Mouse (Mus musculus) right cerebral cortex, adult 18-20 months (tissue): Measurements from ENCODE around the gene Hrasls5.
A peak's percentile ranks its signal among the peaks of the same experiment; 100 is the strongest.

Source experiments
- DNase-seq: peaks from one replicate; pipeline ENCODE4 v3.0.0; 2022; ENCODE audit warnings: mixed read lengths

Gene Hrasls5

GRCm38 (mm10) chr19:7611942-7612757, at the start of gene Hrasls5:
Hrasls5 (plus strand) TSS chr19:7612541.
- DNase-seq = peak; percentile 80

GRCm38 (mm10) chr19:7562601-7563129, 49.7 kb upstream of the Hrasls5 start:
- peak; percentile 17 for DNase-seq

GRCm38 (mm10) chr19:7563676-7564075, 48.7 kb upstream of the Hrasls5 start:
- DNase-seq = no peak

- no peak for DNase-seq
Observed at GRCm38 (mm10) chr19:7564457-7564856, 47.9 kb upstream of the Hrasls5 start.

GRCm38 (mm10) chr19:7566826-7567225, 45.5 kb upstream of the Hrasls5 start:
- DNase-seq = peak; percentile 42

GRCm38 (mm10) chr19:7568364-7568763, 44.0 kb upstream of the Hrasls5 start:
- DNase-seq = no peak

- DNase-seq = no peak
Observed at GRCm38 (mm10) chr19:7569650-7570049, 42.7 kb upstream of the Hrasls5 start.

GRCm38 (mm10) chr19:7576180-7576579, 36.2 kb upstream of the Hrasls5 start:
- no peak for DNase-seq

GRCm38 (mm10) chr19:7577710-7578109, 34.6 kb upstream of the Hrasls5 start:
- DNase-seq = no peak

GRCm38 (mm10) chr19:7581042-7581441, 31.3 kb upstream of the Hrasls5 start:
- no peak for DNase-seq

- DNase-seq = no peak
Observed at GRCm38 (mm10) chr19:7583101-7583500, 29.2 kb upstream of the Hrasls5 start.

- DNase-seq = no peak
Observed at GRCm38 (mm10) chr19:7583599-7583998, 28.7 kb upstream of the Hrasls5 start.

GRCm38 (mm10) chr19:7585279-7585678, 27.1 kb upstream of the Hrasls5 start:
- no peak for DNase-seq

GRCm38 (mm10) chr19:7585764-7586163, 26.6 kb upstream of the Hrasls5 start:
- no peak for DNase-seq

GRCm38 (mm10) chr19:7590795-7591194, 21.5 kb upstream of the Hrasls5 start:
- DNase-seq = no peak

- DNase-seq = no peak
Observed at GRCm38 (mm10) chr19:7592018-7592417, 20.3 kb upstream of the Hrasls5 start.

- DNase-seq = peak; percentile 61
Observed at GRCm38 (mm10) chr19:7595534-7595933, 16.8 kb upstream of the Hrasls5 start.

GRCm38 (mm10) chr19:7598481-7598880, 13.9 kb upstream of the Hrasls5 start:
- no peak for DNase-seq

GRCm38 (mm10) chr19:7601551-7601950, 10.8 kb upstream of the Hrasls5 start:
- DNase-seq = no peak

- no peak for DNase-seq
Observed at GRCm38 (mm10) chr19:7604107-7604506, 8.2 kb upstream of the Hrasls5 start.

- no peak for DNase-seq
Observed at GRCm38 (mm10) chr19:7605013-7605412, 7.3 kb upstream of the Hrasls5 start.

- peak; percentile 62 for DNase-seq
Observed at GRCm38 (mm10) chr19:7605930-7606783, 6.2 kb upstream of the Hrasls5 start.
